Mouse (Mus musculus): Measurements from ENCODE around the gene Eif4g3.

Eif4g3 gene

DNA sequence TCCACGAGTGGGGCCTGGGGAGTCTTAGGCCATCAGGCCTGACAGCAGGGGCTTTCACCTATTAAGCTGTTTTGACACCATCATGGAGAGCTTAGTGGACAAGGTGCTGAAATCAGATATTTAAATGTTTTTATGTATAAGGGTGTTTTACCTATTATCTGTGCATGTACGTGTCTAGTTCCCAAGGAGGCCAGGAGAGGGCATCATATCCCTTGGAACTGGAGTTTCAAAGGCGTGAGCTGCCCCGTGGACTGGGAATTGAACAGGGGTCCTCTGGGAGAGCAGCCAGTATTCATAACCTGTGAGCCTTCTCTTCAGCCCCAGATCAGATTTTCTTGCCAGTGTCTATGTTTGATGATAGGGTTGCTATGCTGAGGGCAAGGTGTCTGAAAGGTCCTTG lies 2.4 kb upstream of the Eif4g3 start:
- no peak for DNase-seq (ENCODE audit: low read depth, low spot score)

DNA sequence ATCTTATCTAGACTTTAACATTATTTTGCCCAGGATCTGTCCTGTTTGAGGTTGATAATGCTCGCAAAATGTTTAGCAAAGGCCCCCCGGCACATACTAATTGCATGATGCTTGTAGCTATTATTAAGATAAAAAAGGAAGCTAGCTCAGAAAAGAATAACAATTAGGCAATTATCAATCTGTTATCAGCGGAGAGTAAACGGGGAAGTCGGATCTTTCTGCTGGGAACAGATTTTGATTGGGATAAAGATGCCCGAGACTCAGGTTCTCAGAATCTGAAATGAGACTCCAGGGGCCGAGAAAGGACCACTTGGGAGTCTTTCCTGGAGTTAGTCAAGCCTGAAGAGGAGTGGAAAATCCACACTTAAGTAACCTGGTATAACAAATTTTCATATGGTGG lies 1.6 kb upstream of the Eif4g3 start:
- DNase-seq (ENCODE audit: low read depth, low spot score), result no peak

DNA sequence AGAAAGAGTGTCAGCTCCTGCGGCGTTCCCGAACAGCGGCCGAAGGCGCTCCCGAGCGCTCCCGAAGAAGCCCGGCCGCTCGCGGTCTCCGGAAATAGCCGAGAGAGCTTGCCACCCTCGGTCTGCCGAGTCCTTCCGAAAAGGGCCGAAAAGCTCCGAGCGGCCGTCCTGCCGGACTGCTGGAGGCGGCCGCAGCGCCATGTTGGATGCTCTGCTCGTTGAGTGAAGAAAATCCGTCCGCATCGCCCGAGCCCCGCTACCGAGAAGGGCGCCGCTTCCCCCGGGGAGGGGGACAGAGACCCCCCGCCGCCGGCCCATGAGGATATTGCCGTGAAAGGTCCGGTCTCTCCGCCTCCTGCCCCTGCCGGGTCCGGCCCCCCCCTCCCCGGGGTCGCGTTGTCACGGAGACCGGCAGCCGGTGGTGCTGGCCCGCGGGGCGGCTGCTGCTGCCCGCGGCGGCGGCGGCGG lies 503 bp downstream of the Eif4g3 start:
- no peak for DNase-seq (ENCODE audit: low read depth, low spot score)

DNA sequence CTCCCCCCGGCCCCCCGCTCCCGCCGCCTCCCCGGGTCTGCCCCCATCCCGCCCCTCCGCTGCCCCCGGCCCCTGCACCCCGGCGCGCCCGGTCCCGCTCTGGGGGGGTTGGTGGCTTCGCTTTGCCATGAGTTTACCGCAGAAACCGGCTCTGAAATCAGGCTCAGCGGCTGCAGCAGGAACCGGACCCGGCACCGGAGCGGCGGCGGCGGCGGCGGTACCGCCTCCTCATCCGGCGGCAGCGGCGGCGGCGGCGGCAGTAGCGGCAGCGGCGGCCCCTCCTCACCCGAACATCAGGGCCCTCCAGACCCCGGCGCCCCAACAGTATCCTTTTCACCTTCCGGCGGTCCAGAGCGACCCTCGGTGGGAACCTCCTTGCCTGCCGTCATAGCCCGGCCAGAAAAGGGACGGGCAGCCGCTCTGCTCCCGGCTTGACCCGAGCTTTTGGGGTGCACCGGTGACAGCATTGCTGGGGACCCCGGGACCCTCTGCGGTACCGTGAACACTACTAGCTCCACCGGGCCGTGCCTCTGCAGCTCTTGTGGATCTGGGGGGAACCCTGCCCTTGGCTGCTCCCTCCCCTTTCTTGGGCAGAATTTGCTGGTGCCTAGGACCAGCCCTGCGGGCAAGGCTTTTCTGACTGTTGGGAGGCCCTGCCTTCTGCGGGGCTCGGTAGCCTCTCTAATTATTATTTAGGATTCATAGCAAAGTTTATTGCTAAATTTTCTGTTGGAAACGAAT lies 1.2 kb downstream of the Eif4g3 start:
- DNase-seq (ENCODE audit: low read depth, low spot score), result no peak

DNA sequence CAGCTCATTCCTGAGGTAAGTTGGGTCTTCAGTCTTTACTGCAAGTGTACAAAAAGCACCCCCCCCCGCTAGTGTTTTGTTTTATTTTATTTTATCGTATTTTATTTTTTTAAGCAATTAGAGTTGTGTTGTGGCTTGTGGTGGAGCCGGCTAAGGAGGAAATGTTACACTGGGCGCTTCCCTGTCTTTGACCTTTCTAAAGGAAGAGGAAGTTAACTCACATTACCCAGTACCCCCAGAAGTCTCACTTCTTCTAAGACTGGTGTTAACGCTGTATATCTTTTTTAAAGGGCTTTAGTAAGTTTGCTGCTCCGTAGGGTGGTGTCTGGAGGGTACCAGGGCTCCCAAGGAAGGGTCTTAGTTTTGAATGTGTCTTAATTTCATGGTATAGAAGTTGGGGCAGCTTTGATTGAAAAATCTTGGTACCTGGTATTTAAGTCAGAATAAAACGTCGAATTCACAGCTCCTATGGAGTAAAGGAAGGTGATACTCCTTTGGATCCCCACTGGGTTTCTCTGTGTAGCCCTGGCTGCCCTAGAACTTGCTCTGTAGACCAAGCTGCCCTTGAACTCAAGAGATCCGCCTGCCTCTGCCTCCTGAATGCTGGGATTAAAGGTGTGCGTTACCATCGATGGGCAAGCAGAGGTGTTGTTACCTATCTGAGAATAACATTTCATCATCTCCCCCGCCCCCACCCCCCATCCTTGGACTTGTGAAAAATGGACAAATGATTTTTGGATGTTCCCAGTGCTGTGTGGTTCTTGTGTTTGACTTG lies 1.9 kb downstream of the Eif4g3 start:
- DNase-seq (ENCODE audit: low read depth, low spot score), result no peak

DNA sequence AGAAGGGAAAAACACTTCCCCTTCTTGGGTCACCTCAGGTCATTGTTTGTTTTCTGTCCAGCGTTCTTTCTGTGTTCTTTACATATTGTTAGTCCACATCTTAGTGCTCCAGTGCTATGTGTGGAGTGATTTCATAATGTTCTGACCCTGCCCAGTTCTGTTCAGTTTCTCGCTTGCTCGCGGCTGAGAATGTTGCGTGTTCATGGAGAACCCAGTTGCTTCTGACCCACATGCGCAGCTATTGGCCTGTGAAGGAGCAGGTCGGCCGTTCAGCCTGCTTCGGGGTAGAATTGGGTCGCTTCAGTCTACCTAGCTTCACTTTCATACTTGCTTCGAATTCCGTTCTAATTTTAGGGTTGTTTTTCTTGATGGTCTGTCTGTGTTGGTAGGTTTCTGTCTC lies 2.6 kb downstream of the Eif4g3 start:
- no peak for DNase-seq (ENCODE audit: low read depth, low spot score)

DNA sequence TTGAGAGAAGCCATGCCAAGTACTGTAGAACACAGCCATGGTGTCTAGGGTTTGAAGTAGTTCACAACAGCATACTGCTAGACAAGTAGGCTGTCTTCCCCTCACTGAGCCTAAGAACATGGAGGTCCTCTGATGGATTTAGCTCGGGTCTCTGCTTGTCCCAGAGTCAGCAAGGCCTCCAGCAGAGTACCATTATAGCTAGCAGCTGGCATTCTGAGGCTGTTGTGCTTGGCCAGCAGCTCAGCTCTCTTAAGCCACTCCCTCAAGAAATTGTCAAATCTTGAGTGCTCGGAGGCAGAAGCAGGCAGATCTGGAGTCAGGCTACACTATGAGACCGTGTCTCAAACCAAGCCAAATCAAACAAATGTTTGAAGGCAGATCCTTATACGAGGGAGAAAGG lies 5.4 kb downstream of the Eif4g3 start:
- no peak for DNase-seq (ENCODE audit: low read depth, low spot score)

DNA sequence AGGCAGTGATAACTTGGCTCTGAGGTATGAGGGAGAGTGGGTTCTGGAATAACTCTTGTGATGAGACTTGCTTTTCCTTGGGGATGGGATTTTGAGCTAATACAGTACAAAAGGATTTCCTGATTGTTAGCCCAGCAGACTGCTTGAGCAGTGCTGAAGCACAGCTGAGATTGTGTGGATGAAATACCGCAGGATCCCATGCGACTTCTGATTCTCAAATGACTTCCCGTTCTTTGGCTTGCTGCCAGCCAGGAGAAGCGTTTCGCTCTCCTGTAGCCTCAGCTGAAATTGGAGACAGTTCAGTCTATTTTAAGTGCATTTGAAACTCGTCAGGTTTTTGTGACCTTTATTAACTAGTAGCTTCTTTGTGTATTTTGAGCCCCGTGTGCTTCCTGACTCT lies 7.9 kb downstream of the Eif4g3 start:
- no peak for DNase-seq (ENCODE audit: low read depth, low spot score)

DNA sequence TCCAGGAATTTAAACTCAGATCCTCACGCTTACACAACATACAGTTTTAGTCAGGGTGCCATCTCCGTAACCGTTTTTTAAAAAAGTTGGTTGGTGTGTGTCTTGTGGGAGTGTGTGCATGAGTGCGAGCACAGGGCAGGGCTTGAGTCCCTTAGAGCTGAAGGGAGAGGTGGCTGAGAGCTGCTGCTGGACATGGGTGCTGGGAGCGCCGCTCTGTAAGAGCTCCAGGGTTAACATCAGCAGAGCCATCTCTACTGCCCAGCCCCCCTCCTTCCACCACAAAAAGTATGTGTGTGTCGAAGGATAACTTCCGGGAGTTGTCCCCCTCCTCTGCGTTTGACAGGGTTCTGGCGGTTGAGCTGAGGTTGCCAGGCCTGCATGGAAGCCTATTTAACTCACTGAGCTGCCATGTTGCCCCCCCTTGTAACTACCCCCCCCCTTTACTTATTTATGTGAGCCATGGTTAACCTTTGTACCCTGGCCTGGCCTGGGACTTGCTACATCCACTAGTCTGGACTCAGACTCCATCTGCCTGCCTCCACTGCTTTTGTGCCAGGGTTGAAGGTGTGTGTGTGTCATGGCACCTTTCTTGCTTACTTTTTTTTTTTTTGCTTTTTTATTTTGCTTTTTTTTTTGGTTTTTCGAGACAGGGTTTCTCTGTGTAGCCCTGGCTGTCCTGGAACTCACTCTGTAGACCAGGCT lies 11.2 kb downstream of the Eif4g3 start:
- no peak for DNase-seq (ENCODE audit: low read depth, low spot score)

DNA sequence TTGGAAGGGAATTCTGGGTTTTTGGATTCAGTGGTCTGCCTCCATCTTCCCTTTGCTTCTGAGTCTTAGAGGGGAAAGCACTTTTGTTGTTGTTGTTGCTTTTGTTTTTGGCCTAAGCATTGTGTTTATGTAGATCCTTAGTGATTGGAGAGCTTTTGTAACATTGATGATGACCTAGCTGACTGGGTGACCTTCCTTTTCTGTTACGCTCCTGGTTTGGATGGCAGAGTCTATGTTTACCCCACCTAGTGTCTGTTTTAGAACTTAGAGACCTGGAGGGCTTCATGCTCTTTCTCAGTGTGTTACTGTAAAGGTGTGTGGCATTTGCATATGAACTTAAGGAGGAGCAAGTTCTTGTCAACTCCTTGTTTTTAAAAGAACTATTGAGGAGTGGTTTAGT lies 13.0 kb downstream of the Eif4g3 start:
- DNase-seq (ENCODE audit: low read depth, low spot score), result no peak

DNA sequence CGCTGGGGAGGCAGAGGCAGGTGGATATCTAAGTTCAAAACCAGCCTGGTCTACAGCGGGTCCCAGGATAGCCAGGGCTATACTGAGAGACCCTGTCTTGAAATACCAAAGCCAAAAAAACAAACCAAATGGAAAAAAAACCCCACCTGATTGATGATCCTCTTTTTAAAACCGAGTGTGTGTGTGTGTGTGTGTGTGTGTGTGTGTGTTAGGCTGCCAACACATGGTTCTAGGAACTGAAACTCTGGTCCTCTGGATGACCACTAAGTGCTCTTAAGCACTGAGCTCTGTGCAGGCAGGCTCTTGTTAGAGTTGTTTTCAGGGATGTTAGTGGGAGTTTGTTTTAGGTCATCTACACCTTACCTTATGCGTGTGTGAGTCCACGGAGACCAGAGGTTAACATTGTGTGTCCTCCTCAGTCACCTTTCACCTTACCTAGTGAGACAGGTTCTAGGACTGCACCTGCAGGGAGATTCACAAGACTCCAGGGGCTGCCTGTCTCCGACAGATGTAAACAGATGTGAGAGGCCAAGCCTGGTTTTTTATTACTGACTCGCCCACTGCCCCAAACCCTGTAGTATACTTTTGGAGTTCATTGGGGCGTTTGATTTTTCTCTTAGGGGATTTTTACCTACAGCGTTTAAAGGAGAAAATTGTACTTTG lies 14.3 kb downstream of the Eif4g3 start:
- DNase-seq (ENCODE audit: low read depth, low spot score), result no peak

DNA sequence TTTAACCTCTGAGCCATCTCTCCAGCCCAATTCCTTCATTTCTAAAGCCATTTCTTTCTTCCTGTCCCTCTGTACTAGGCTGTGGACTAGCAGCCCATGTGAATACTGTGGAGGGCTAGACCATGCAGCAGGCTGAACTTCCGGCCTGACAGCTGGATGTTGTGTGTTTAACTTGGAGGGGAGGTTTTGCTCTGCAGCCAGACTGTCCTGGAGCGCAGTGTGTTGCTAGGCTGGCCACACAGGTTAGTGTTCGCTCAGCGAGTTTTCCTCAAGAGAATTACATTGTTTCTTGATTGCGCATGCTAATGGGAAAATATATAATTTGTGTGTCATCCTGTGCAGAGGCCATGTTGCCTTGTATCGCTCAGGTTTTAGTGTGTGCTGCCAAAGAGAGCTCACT lies 15.8 kb downstream of the Eif4g3 start:
- DNase-seq (ENCODE audit: low read depth, low spot score), result no peak

DNA sequence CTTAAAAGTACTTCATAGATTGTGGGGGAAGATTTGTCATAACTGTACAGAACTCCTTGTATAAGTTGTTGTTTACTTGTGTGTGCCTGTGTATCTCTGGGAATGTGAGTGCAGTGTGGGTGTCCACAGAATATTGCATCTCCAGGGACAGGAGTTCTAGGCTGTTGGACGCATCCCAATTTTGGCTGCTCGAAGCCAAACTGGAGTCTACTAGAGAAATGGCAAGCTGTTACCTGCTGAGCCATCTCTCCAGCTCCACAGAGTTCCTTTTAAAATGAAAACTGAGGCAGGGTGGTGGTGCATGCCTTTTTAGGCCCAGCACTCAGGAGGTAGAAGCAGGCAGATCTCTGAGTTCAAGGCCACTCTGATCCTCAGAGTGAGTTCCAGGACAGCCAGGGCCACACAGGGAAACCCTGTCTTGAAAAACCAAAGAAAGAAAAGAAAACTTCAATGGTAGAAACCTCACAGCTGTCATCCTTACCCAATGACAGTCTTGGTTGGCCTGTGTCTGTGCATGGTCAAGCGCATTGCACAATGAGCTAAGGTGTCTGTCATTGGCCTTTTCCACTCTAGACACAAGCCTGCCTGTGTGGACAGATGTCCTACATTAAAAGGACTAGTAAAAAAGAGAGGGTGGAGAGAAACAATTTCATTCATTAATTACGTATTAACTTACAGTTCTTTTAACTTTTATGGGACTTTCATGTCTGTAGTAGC lies 17.1 kb downstream of the Eif4g3 start:
- no peak for DNase-seq (ENCODE audit: low read depth, low spot score)

DNA sequence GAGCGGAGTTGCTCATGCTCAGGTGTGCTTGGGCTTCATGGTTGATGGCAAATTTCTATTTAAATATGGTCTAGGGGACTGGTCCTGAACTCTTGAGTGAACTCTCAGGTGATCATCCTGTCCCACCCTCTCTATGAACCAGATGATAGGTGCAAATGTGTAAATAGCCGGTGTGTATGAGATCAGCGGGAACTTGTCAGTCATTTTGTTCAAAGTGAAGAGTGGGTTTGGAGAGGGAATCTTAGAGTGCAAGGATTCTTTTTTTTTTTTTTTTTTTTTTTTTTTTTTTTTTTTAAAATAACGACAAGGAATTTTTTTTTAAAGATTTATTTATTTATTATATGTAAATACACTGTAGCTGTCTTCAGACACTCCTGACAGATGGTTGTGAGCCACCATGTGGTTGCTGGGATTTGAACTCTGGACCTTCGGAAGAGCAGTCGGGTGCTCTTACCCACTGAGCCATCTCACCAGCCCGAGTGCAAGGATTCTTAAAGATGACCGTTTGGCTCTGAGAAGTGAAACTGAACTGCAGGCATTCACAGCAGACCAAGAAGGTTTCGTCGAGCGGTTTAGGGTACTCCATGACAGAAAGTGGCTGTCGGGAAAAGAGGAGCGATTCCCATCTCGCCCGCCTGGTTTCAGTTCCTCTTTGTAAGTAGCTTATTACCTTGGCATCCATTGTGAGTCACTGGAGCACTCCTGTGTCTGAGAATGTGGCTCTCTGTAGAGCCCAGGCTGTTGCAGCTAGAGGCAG lies 21.1 kb downstream of the Eif4g3 start:
- no peak for DNase-seq (ENCODE audit: low read depth, low spot score)

DNA sequence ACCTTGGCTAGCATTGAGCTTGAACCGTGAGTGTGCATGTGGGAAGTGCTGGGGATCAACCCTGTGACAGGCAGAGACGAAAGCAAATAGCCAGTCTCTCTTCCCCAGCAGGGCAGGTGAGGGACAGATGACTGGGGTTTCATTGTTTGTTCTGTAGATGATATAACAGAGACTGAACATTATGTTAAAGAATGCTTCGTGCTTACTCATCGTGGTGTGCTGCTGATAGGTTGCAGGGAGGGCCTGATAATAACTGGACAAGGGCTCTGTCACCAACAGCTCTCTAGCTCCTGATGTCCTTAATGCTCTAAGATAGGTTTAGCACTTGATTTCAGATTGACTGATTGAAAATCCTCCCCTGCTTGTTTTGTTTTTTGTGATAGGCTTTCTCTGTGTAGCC lies 23.1 kb downstream of the Eif4g3 start:
- no peak for DNase-seq (ENCODE audit: low read depth, low spot score)

DNA sequence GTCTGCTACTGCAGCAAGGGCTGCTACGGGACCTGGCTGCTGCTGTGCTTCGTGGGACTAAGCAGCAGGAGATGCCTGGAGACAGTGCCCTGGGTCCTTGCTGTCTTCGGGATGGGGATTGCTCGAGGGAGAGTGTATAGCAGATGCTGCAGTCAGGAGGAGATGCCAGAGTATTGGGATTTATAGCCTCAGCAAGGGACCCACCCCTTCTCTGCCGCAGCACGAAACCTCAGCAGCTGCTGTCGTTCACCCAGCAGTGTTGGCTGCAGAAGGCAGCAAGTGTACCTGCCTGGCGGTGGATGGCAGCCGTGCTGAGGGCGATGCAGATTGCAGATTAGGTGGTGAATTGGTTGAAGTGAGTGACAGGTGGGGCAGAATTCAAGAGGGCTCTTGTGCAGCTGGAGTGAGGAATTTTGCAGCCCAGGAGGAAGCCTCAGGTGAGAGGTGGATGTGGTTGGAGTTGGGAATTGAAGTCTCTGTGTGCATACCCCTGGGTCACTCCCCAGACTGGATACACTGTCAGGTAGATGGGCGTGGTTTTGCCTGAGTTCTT lies 24.3 kb downstream of the Eif4g3 start:
- DNase-seq (ENCODE audit: low read depth, low spot score), result no peak

DNA sequence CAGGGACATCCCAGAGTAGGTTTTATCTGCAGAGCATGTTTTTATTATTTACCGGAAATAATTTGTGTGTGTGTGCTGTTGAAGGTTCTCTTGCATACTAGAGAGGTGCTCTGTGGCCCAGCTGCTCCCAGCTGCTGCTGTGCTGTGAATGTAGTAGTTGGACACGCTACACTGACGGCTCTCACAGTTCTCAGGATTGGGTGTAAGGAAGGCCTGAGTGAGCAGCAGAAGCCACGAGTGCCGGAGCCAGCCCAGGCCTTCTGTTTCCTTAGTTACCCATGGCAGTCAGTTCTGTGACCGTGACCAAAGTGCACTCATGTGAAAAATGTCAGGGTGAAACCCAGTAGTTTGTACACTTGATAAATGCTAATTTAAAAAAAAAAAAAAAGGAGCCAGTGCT lies 25.2 kb downstream of the Eif4g3 start:
- no peak for DNase-seq (ENCODE audit: low read depth, low spot score)

DNA sequence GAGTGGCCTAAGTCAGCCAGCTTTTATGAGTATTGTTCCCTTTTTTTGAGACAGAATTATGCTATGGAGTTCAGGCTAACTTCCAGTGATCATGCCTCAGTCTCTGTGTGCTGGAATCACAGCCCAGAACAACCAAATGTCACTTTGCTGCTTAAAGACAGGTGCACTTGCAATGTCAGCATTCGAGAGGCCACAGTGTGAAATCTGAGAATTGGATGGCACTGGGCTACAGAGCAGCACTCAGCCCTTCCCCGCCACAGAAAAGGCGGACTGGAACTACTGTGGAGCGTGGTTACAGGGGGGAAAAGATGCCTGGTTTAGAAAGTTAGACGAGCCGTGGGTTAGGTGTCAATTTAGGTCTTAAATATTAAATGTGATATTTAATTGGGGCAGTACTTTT lies 27.4 kb downstream of the Eif4g3 start:
- no peak for DNase-seq (ENCODE audit: low read depth, low spot score)

DNA sequence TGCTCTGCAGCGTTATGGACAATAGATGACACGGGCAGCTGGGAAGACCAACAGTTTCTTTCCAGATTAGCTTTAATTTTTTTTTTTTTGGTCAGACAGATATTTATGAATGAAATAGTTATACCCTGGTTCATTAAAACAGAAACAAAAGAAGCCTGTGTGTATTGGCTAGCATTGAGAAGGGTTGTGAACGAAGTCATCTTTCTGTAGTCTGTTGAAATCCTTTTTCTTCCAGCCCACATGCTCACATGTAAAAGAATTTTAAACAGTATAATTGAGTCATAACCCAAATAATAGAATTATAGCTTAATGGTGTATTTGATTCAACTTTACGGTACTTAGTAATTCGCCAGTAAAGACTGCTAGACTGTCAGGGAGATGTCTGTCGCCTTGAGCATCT lies 28.8 kb downstream of the Eif4g3 start:
- no peak for DNase-seq (ENCODE audit: low read depth, low spot score)

DNA sequence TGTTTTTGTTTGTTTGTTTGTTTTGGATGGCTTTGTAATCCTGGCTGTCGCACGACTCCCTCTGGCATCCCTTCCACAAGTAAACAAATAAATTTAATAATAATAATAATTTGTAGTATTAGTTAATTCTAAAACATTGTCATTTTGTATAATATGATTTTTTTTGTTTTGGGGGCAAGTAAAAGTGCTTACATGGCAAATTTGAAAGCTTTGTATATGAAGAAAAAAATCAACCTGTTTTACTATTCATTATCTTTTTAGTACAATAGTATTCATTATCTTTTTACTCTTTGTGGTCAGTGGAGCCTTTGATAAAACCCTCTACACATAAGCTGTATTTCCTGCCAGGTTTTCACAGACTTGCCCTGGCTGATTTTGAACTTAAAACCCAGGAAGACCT lies 29.9 kb downstream of the Eif4g3 start:
- no peak for DNase-seq (ENCODE audit: low read depth, low spot score)
